Mouse (Mus musculus) brain, embryonic 18.5 days (tissue): Measurements from ENCODE around the gene Clpx.
"Not testable (repeated sequence)": the region's sequence is repeated elsewhere in the genome, so short reads cannot be mapped to it uniquely, and the experiment has no call there.

Source experiments
- DNase-seq: peaks from one replicate; pipeline ENCODE4 v3.0.0-alpha.2; 2012; ENCODE audit warnings: low read depth, low spot score

Clpx gene

DNA sequence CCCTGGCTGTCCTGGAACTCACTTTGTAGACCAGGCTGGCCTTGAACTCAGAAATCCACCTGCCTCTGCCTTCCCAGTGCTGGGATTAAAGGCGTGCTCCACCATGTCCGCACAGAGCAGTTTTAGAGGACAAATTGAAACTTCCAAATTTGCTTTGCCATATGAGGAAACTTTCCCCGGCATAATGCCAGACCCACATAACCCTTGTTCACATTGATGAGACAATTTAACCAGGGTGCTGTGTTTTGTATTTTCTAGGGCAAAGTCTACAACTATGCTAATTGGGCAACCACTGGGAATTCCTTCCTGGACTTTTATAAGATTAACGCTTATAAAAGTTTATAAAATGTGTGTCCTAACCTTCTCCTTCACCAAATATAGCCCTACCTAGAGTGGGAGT is 4.1 kb upstream of the Clpx start:
- no peak for DNase-seq

DNA sequence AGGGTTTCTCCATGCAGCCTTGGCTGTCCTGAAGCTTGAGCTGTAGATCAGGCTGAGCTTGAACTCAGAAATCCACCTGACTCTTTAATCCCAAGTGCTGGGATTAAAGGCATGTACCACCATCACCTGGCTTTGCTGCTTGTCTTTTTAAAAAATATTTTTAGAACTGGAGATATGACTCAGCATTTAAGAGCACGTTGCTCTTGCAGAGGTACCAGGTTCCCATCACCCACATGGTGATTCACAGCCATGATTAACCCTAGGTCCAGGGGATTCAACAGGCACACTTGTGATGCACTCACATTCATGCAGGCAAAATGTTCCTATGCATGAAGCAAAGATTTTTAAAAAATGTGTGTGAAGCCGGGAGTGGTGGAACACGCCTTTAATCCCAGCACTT is 1.6 kb upstream of the Clpx start:
- no peak for DNase-seq

DNA sequence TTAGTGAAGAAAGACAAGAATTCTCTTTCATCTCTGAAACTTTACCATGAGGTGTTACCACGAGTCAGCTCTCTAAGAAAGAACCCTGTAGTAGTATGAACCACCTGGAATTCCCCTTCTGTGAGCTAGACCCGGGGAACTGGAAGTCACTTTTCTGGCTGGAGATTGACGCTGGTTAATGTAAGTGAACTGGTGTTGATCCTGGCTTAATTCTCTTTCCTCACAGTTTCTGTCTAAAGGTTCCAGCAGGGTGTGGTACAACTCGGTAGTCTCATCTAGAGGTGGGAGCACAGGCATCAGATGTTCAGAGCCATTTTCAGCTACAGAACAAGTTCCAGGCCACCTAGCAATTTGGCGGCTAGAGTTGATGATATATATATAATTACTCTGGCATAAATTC is 941 bp upstream of the Clpx start:
- DNase-seq: no peak

DNA sequence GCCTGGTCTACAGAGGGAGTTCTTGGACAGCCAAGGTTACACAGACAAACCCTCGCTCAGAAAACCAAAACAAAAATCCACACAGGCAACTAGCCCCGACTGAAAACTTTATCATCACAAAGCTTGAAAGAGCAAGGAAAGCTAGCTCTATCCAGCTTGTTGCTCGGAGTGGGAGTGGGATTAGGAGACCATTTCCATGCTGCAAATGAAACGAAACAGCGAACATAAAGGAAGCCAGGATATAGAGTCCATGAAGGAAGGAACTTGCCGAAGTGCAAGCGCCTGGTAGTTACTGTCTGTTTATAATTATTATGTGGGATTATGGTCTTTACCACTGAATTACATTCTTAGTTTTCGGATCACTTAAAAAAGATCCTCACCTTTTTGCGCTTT is 484 bp upstream of the Clpx start:
- DNase-seq: no peak

DNA sequence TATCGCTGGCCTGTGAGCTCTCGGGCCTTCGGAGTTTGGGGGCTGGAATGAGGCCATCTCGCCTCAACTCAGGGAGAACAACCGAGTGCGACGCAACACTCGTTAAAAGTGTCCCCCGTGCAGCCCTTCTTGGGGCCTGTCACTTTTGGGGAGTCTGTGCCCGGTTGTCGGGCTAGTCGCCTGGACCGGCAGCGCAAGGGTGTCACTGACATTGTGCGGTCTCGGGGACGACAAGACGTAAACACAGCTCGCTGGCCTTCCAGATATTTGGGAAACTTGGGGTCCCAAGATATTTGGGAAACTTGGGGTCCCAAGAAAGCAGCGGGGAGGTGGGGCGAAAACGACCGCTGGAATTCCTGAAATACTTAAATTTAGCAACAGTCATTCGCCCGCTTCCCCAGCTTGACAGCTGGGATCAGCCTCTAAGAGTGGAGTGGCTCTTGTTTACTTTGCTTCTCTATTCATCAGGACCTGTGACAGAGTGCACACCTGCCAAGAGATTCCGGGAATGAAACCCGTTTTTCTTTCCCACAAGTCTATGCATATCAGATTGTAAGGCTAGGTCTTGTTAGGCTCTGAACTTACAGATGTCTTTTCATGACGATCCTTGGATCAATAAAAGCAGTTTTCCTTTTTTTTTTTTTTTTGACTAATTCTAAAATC is 787 bp downstream of the Clpx start:
- no peak for DNase-seq

DNA sequence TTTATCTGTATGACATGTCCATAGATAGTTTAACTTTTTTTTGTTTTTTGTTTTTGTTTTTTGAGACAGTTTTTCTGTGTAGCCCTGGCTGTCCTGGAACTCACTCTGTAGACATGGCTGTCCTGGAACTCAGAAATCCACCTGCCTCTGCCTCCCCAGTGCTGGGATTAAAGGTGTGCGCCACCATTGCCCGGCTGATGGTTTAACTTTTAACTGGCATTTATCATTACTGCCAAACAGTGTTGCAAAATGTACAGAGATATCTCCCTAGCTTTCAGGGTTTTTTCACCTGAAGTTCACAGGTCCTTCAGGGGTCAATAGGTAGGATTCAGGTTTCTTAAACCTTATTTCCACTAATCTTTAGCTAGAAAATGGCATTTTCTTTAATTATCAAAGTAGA is 3.0 kb downstream of the Clpx start:
- no peak for DNase-seq

DNA sequence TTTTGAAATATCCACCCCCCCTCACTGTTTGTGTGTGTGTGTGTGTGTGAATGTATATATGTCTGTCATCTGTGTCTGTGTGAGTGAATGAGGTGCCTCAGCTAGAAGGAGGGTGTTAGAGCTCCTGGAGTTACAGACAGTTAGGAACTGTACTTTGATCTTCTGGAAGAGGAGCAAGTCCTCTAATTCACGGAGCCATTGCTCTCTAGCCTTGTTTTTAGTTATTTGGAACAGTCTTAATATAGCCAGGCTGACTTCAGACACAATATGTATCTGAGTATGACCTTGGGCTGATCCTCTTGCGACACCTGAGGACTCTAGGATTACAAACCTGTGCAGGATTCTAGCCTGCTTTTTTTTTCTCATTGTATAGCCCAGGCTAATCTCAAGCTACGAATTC is 4.7 kb downstream of the Clpx start:
- no peak for DNase-seq

DNA sequence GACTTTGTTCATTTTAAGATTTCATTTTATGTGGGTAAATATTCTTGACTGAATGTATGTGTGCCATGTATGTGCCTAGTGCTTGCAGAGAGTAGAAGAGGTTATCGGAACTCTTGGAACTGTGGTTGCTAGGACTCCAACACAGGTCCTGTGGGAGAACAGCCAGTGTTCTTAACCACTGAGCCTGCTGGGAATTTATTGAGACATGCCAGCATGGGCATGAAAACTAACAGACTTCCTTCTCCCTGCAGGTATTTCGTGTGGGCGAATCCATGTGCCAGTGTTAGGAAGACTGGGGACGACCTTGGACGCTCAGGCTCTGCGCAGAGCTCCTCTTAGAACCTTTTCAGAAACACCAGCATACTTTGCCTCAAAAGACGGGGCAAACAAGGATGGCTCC is 5.6 kb downstream of the Clpx start:
- DNase-seq: no peak

DNA sequence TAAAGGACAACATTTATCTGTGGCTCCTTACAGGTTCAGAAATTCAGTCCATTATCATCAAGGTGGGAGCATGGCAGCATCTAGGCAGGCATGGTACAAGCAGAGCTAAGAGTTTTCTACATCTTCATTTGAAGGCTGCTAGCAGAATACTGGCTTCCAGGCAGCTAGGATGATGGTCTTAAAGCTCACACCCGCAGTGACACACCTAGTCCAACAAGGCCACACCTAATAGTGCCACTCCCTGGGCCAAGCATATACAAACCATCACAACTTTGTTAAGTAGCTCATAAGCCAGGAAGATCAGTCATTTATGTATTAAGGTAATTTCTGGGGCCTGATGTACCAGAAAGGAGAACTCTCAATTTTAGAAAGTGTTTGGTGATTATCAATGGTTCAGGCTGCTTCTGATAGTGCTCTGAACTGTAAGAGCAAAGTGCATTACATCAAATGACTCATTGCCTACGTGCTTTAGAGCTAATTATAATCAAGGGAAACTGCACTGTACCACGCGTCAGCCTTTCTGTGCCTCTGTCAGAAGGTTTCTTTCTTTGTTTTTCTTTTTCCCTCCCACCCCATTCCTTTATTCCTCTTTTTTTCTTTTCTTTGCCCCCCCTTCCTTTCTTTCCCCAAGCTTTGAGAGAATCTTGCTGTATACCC is 8.4 kb downstream of the Clpx start:
- DNase-seq: no peak

DNA sequence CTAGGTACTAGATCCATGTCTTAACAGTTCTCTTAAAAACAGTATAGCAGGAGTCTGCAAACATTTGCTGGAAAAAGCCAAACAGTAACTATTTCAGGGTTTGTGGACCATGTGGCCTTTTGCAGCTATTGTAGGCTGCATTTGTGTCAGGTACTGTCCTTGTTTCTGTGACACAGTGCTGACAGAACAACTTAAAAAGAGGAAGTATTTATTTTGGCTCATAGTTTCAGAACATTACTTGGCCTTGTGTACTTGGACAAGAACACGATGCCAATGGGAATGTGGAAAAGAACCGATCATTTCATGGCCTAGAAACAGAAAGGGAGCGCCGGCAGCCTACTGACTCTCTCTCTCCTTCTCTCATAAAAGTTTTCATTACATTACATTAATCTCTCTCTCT is 9.5 kb downstream of the Clpx start:
- DNase-seq: no peak

DNA sequence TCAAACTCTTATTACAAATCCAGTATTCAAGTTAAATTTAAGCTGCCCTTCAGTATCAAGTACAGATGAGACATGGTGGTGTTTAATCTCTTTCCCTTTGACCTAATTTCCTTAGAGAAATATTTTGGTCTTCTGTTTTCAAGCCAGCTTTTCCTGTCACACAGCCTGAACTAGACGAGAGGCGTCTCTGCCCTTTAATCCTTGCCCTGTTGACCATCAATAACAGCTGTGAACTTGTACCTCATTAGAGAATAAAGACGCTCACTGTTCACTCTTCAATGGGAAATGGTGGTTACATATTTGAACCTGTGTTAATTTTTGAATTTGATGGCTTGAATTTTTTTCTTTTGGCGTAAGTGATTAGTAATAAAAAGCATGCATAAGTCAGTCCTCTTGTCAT is 10.2 kb downstream of the Clpx start:
- DNase-seq: no peak

DNA sequence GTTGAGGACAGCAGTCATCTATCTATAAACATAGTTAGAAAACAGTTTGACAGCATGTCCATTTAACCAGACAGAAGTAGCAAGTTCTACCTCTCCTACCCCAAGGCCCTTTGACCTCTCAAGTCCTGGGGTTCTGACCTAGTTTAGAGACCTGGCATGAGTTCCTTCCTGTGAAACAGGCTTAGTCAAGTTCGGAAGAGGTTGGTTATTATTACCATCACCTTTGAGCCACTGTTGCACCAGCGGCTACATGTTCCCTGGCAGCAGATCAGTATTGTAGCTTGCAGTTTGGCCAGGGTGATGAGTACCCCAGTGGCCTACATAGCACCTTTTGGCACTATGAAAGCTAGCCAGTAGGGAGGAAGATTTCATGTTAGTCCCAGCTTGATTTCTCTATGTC is 12.6 kb downstream of the Clpx start:
- no peak for DNase-seq

DNA sequence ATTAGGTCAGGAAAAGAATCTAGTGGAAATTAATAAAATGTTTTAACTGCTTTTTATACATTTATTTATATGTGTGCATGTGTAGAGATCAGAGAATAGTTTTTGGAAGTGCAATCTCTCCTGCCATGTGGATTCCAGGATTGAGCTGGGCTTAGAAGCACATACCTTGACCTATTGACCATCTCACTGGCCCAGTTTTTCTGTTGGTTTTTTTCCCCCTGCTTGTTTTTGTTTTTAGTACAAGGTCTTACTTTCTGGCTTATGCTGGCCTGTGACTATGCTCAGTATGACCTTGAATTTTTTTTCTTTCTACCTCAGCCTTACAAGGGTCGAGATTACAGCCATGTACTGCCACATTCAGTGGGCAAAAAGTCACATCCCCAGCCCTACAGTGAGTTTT is 14.0 kb downstream of the Clpx start:
- DNase-seq: no peak

DNA sequence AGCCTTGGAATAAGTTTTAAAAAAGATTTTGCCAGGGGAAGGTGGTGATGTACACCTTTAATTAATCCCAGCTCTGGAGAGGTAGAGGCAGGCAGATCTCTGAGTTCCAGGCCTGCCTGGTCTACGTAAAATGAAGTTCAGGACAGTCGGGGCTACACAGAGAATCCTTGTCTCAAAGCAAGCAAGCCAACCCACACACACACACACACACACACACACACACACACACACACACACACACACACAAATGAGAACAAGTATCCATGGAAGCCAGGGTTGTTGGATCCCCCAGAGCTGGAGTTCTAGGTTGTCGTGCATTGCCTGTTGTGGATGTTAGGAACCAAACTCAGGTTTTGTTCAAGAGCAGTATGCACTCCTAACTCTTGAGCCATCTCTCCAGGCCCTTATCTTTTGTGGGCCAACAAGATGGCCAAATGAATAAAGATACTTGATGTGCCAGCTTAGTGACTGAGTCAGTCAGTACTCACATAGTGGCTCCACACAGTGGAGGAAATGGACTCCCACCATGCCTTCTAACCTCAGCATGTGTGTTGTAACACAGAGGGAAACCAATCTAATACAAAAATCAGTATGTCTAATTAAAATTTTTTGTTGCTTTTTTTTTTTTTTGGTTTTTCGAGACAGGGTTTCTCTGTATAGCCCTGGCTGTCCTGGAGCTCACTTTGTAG is 18.8 kb downstream of the Clpx start:
- DNase-seq: no peak

DNA sequence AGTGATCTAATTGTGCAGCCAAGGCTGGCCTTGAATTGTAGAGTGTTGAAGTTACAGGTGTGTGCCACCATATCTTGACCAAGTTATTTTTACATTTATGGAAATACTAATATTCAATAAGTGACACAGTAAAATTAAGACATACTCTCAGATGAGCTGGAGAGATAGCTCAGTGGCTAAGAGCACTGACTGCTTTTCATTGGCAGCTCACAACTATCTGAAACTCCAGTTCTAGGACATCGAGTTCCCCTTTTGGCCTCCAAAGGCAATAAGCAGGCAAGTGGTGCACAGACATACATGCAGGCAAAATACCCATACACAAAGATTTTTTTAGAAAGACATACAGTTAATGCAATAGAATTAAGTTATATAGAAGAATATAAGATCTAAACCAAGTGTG is 19.8 kb downstream of the Clpx start:
- DNase-seq: no peak

DNA sequence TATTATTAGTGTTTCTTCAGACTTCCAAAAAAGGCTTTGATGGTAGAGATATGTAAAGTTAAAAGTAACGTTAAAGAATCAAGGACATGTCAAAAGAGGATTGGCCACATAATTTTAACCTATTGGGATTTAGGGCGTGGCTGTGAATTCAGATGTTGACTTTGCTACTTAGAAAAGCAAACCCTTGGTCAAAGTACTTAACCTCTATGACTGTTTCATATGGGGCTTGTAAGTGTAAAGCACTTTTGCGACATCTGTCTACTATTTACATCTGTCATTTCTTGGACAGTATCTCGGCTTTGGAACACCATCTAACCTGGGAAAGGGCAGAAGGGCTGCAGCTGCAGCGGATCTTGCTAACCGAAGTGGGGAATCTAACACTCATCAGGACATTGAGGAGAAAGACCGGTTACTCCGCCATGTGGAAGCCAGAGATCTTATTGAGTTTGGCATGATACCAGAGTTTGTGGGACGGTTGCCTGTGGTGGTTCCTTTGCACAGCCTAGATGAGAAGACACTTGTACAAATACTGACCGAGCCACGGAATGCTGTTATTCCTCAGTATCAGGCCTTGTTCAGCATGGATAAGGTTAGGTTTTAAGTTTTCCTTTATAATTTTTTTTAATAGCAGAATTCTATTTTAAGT is 28.3 kb downstream of the Clpx start:
- DNase-seq: no peak

DNA sequence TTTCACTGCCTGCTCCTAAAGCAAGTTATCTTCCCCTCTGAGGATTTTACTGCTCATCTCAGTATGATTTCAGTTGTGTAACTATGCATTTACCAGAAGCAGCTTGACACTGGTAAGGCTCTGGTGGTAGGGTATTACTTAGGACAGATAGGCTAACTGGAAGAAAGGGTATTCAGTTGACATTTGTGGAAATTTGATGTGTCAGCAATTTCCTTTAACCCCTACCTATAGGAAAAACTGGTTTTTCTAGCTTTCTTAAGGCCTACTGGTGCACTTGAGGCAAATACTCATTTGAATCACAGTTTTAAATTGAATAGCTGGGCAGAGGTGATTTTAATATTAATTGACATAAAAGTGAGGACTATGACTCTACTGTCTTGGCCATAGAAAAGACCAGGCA is 31.9 kb downstream of the Clpx start:
- DNase-seq: no peak

DNA sequence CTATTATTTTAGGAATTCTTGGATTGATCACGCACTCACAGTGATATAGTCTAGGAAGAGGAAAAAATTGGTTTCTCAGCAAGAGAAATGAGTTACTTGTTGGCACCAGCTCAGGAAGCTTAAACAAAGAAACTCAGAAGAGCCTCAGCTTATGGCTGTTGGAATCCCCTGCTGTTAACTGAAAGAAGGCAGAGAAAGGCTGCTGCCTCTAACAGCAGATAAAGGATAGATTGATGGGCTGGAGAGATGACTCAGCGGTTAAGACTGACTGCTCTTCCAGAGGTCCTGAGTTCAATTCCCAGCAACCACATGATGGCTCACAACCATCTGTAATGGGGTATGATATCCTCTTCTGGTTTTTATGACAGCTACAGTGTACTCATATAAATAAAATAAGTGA is 33.3 kb downstream of the Clpx start:
- DNase-seq: no peak

DNA sequence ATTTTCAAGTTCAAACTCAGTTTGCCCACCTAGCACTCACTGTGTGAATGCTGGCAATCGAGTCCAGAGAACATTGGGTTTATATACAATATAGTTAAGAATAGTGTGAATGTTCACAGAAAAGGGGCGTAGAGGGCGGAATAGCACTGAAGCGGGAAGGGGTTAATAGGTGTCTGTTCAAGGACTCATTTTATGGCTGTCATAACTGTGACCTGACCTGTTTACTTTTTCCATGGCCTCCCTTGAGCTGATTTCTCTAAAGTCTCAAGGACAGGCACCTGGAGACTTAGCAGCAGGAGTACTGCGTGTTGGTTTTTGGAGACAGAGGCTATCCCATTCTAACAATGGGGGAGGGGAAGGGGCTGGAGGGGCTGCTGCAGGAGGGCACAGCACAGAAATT is 39.9 kb downstream of the Clpx start:
- no peak for DNase-seq

DNA sequence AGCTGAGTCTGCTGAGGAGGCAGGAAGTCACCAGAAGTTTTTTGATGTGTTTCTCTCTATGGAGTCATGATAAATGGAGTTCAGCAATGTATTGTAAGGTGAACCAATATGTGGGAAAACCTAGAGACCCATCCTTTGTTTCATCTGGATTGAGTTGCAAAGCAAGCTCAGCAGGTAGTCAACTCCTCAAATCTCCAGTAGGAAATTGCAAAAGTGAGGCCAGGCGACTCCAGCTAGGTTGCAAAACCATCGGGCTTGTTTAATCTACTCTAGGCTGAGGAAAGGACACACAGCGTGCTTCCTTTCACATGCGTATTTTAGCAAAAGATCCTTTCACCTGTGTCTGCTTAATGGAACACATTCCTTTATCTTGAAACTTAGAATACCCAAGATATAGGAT is 45.1 kb downstream of the Clpx start:
- DNase-seq: no peak

DNA sequence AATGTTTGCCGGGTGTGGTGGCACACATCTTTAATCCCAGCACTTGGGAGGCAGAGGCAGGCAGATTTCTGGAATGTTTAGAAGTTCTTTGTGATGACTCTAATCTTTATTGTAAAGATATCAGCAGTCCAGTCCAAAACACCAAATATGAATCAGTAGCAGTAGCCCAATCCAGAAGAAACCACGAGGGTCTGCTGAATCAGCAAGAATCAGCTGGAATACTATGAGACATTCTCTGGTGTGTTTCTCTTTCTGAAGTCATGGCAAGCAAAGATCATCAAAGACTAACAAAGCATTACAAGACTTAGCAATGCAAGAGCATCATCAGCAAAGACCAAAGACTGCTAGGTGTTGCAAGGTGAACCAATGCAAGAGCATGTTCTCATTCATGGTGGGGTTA is 46.4 kb downstream of the Clpx start:
- no peak for DNase-seq

DNA sequence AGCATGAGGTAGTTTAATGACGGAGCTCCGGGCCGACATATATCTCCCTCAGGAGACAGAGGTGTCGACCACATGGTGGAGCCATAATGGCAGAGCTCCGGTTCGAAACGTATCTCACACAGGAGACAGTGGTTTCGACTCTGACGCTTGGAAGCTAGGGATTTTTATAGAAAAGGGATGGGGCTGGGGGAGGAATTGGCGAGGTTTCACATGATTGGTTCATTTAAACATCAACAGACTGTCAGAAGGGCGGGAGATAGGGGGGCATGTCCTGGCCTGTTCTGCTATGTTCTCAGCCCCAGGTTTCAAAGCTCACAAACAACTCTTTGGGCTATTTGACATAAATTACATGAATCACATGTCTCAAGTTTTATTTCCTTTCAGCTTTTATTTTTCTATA is 51.4 kb downstream of the Clpx start:
- DNase-seq: not testable (repeated sequence)
